Mouse (Mus musculus): ENCODE data around the gene Grasp. TPM values are rescaled to one million over a fixed set of nuclear protein-coding genes. Genes with fewer than 3 reads are reported as not detected.

Gene Grasp
- polyA plus RNA-seq, 1 experiment, result 6.2 TPM

- no peak for TF ChIP-seq POLR2A (IDR thresholded peaks at IDR 0.05; ENCODE audit: low read depth, low read length)
- no peak for TF ChIP-seq CTCF (conservative IDR thresholded peaks at IDR 0.05; ENCODE audit: insufficient read depth, insufficient read length, low read depth, low read length)
- no peaks in the 10 kb centered on the region for H3K4me1 ChIP-seq (ENCODE audit: control insufficient read depth, insufficient read depth, low read length)
- H3K27me3 ChIP-seq (replicated peaks; ENCODE audit: control insufficient read depth, insufficient read depth, low read length), result no peaks in the 10 kb centered on the region
- H3K27ac ChIP-seq (ENCODE audit: insufficient read depth, low read depth, low read length), result peak overlapping the region; percentile 62; the same call in 1 of the 2 replicates
- DNase-seq, result peak; percentile 89
- H3K4me3 ChIP-seq (ENCODE audit: insufficient read depth, low read depth, low read length), result no peak overlapping the region
- H3K36me3 ChIP-seq (ENCODE audit: control insufficient read depth, insufficient read depth, low read length), result no peaks in the 10 kb centered on the region
- 72% methylated on average over 7 of the region's 7 CpGs for WGBS
Measured at GRCm38 (mm10) chr15:101227971-101228370, 4.0 kb downstream of the Grasp start.

GRCm38 (mm10) chr15:101228866-101229590 is 5.0 kb downstream of the Grasp start:
- Histone ChIP-seq H3K4me3 (ENCODE audit: insufficient read depth, low read depth, low read length) (no peak overlapping the region), H3K36me3 (ENCODE audit: control insufficient read depth, insufficient read depth, low read length) (no peaks in the 10 kb centered on the region), H3K4me1 (ENCODE audit: control insufficient read depth, insufficient read depth, low read length) (no peaks in the 10 kb centered on the region), H3K27ac (ENCODE audit: insufficient read depth, low read depth, low read length) (no peak overlapping the region), H3K27me3 (replicated peaks; ENCODE audit: control insufficient read depth, insufficient read depth, low read length) (no peaks in the 10 kb centered on the region)
- DNase-seq, result peak; percentile 71
- 64% methylated on average over 21 of the region's 21 CpGs for WGBS
- no peak for TF ChIP-seq POLR2A (IDR thresholded peaks at IDR 0.05; ENCODE audit: low read depth, low read length)
- TF ChIP-seq CTCF (conservative IDR thresholded peaks at IDR 0.05; ENCODE audit: insufficient read depth, insufficient read length, low read depth, low read length), result no peak

- 96% methylated on average over 19 of the region's 19 CpGs for WGBS
- Histone ChIP-seq H3K4me1 (ENCODE audit: control insufficient read depth, insufficient read depth, low read length) (no peaks in the 10 kb centered on the region), H3K36me3 (ENCODE audit: control insufficient read depth, insufficient read depth, low read length) (no peaks in the 10 kb centered on the region), H3K27me3 (replicated peaks; ENCODE audit: control insufficient read depth, insufficient read depth, low read length) (no peaks in the 10 kb centered on the region), H3K27ac (ENCODE audit: insufficient read depth, low read depth, low read length) (no peak overlapping the region), H3K4me3 (ENCODE audit: insufficient read depth, low read depth, low read length) (no peak overlapping the region)
- DNase-seq, result no peak
- no peak for TF ChIP-seq POLR2A (IDR thresholded peaks at IDR 0.05; ENCODE audit: low read depth, low read length)
- TF ChIP-seq CTCF (conservative IDR thresholded peaks at IDR 0.05; ENCODE audit: insufficient read depth, insufficient read length, low read depth, low read length), result no peak
Measured at GRCm38 (mm10) chr15:101230503-101230902, 6.5 kb downstream of the Grasp start.

GRCm38 (mm10) chr15:101230995-101231647 is 7.1 kb downstream of the Grasp start:
- Histone ChIP-seq H3K4me3 (ENCODE audit: insufficient read depth, low read depth, low read length) (no peak overlapping the region), H3K4me1 (ENCODE audit: control insufficient read depth, insufficient read depth, low read length) (no peaks in the 10 kb centered on the region), H3K27ac (ENCODE audit: insufficient read depth, low read depth, low read length) (no peak overlapping the region), H3K36me3 (ENCODE audit: control insufficient read depth, insufficient read depth, low read length) (no peaks in the 10 kb centered on the region), H3K27me3 (replicated peaks; ENCODE audit: control insufficient read depth, insufficient read depth, low read length) (no peaks in the 10 kb centered on the region)
- 84% methylated on average over 23 of the region's 23 CpGs for WGBS
- DNase-seq, result peak; percentile 57
- TF ChIP-seq POLR2A (IDR thresholded peaks at IDR 0.05; ENCODE audit: low read depth, low read length), result no peak
- peak; percentile 60 for TF ChIP-seq CTCF (conservative IDR thresholded peaks at IDR 0.05; ENCODE audit: insufficient read depth, insufficient read length, low read depth, low read length)

GRCm38 (mm10) chr15:101231648-101232180 is 7.7 kb downstream of the Grasp start:
- DNase-seq, result no peak
- H3K4me3 ChIP-seq (ENCODE audit: insufficient read depth, low read depth, low read length), result no peak overlapping the region
- no peaks in the 10 kb centered on the region for H3K36me3 ChIP-seq (ENCODE audit: control insufficient read depth, insufficient read depth, low read length)
- H3K27ac ChIP-seq (ENCODE audit: insufficient read depth, low read depth, low read length), result no peak overlapping the region
- H3K4me1 ChIP-seq (ENCODE audit: control insufficient read depth, insufficient read depth, low read length), result no peaks in the 10 kb centered on the region
- H3K27me3 ChIP-seq (replicated peaks; ENCODE audit: control insufficient read depth, insufficient read depth, low read length), result no peaks in the 10 kb centered on the region
- TF ChIP-seq POLR2A (IDR thresholded peaks at IDR 0.05; ENCODE audit: low read depth, low read length), result no peak
- no peak for TF ChIP-seq CTCF (conservative IDR thresholded peaks at IDR 0.05; ENCODE audit: insufficient read depth, insufficient read length, low read depth, low read length)
- WGBS, result 70% methylated on average over 56 of the region's 56 CpGs

- DNase-seq, result no peak
- Histone ChIP-seq H3K36me3 (ENCODE audit: control insufficient read depth, insufficient read depth, low read length) (no peaks in the 10 kb centered on the region), H3K4me3 (ENCODE audit: insufficient read depth, low read depth, low read length) (no peak overlapping the region), H3K27ac (ENCODE audit: insufficient read depth, low read depth, low read length) (no peak overlapping the region), H3K4me1 (ENCODE audit: control insufficient read depth, insufficient read depth, low read length) (no peaks in the 10 kb centered on the region), H3K27me3 (replicated peaks; ENCODE audit: control insufficient read depth, insufficient read depth, low read length) (no peaks in the 10 kb centered on the region)
- TF ChIP-seq POLR2A (IDR thresholded peaks at IDR 0.05; ENCODE audit: low read depth, low read length), result no peak
- no peak for TF ChIP-seq CTCF (conservative IDR thresholded peaks at IDR 0.05; ENCODE audit: insufficient read depth, insufficient read length, low read depth, low read length)
- WGBS, result 83% methylated on average over 4 of the region's 4 CpGs
Measured at GRCm38 (mm10) chr15:101232607-101233006, 8.6 kb downstream of the Grasp start.

GRCm38 (mm10) chr15:101233183-101233582 is 9.2 kb downstream of the Grasp start:
- Histone ChIP-seq H3K36me3 (ENCODE audit: control insufficient read depth, insufficient read depth, low read length) (no peaks in the 10 kb centered on the region), H3K27ac (ENCODE audit: insufficient read depth, low read depth, low read length) (no peak overlapping the region), H3K27me3 (replicated peaks; ENCODE audit: control insufficient read depth, insufficient read depth, low read length) (no peaks in the 10 kb centered on the region), H3K4me1 (ENCODE audit: control insufficient read depth, insufficient read depth, low read length) (no peaks in the 10 kb centered on the region), H3K4me3 (ENCODE audit: insufficient read depth, low read depth, low read length) (no peak overlapping the region)
- DNase-seq, result no peak
- WGBS, result 69% methylated on average over 3 of the region's 3 CpGs
- no peak for TF ChIP-seq POLR2A (IDR thresholded peaks at IDR 0.05; ENCODE audit: low read depth, low read length)
- TF ChIP-seq CTCF (conservative IDR thresholded peaks at IDR 0.05; ENCODE audit: insufficient read depth, insufficient read length, low read depth, low read length), result no peak
